Mouse (Mus musculus) inflammation-experienced regulatory T-cells, adult 16 weeks (primary cell): ENCODE results near the gene Slc26a5. TPM values are rescaled to one million over a fixed set of nuclear protein-coding genes. Genes with fewer than 3 reads are reported as not detected.

Experiments used
- polyA plus RNA-seq: library from polyadenylated mRNA; unstranded; fragments of 100-300 nt; shearing (Covaris generic); gene quantifications from one replicate; pipeline ENCODE4 v1.2.1, GENCODE M21; 2017

Gene Slc26a5
- polyA plus RNA-seq = not detected

DNA sequence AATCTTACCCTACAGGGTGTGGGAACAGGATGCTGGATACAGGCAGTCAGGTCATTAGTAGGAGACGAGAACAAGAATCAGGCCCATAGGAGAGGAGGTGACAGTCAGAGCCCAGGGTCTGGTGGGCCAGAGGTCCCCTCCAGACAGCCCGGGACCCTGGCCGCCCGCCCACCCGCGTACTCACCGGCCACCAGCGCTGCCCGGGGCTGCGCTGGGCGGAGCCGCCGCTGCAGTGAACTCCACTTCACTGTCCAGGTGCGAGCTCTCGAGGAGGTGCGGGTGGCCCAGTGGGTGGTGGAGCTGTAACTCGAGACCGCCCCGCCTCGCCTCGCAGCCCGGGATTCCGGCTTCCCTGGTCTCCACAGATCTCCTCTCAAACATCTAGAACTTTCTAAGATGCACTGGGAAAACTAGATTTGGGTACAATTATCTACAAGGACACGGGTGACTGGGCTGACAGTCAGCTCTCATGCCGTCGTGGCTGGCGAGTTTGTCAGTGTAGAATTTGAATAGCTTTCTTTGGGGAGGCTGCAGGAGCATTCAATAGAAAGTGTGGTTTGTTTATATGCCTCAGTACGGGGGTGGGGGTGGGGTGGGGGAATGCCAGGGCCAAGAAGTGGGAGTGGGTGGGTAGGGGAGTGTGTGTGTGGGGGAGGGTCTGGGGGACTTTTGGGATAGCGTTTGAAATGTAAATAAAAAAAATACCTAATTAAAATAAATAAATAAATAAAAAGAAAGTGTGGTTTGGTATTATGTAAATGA, at the start of gene Slc26a5:
TSS of gene Slc26a5 (minus strand) at position 259 of the 762 bp plus-strand sequence.

DNA sequence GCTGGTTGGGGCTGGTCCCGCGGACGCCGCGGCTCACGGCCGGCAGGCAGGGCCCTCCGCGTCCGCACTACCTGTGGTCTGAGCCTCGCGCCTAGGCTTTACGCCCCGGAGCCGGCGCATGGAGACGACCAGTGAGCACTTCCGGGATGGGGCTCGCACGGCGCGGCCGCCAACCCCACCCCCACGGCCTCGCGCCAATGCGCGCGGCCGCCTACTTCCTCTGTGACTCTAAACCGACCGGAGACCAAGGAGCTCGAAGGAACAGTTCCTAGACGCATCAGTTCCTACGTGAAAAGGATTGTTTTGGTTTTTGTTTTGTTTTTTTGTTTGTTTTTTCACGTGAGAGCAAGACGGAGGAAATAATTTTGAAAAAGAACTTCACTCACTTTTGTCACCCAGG, 80.4 kb downstream of the Slc26a5 start, which contains the start of the genes Dnajc2 and Psmc2:
TSS of gene Dnajc2 (minus strand) at position 199 of the 400 bp plus-strand sequence.
TSS of gene Psmc2 (plus strand) at position 231 of the 400 bp plus-strand sequence.

Other genes with a start within 250 kb of the Slc26a5 start
- not detected for gene Fbxl13, start 220.0 kb downstream of the Slc26a5 start, polyA plus RNA-seq
- gene Armc10, start 219.8 kb downstream of the Slc26a5 start, polyA plus RNA-seq = 33.2 TPM
- 3.0 TPM for gene Napepld, start 164.2 kb downstream of the Slc26a5 start, polyA plus RNA-seq
- 60.6 TPM for gene Pmpcb, start 128.5 kb downstream of the Slc26a5 start, polyA plus RNA-seq
- 50.5 TPM for gene Dnajc2, start 80.4 kb downstream of the Slc26a5 start, polyA plus RNA-seq
- gene Psmc2, start 80.3 kb downstream of the Slc26a5 start, polyA plus RNA-seq = 158 TPM